Mouse (Mus musculus): ENCODE data around the gene Inafm2.

Gene Inafm2

GRCm38 (mm10) chr2:118726873-118727272 lies 18.7 kb upstream of the Inafm2 start:
- DNase-seq (ENCODE audit: low read depth, low spot score): no peak

DNA sequence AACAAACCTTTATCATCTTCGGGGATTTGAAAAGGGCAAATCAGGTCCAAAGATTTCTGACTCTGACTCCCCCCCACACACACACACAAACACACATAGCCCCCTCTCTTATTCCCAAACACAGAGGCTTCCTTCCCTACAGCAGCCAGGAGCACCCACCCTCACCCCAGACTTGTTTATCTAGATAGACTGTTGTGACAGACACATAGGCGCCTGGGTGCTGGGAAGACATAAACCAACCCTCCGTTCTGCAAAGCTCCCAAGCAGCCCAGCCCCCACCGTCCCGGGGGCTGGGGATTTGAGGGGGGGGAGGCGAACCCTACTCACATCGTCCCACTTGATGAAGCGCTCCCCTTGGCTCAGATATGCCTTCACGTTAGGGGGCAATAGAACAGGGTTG lies 17.6 kb upstream of the Inafm2 start:
- DNase-seq (ENCODE audit: low read depth, low spot score): no peak

- DNase-seq (ENCODE audit: low read depth, low spot score): no peak
Measured at GRCm38 (mm10) chr2:118728337-118728736, 17.2 kb upstream of the Inafm2 start, which contains the start of gene Plcb2. Plcb2 (minus strand) TSS chr2:118728438.

DNA sequence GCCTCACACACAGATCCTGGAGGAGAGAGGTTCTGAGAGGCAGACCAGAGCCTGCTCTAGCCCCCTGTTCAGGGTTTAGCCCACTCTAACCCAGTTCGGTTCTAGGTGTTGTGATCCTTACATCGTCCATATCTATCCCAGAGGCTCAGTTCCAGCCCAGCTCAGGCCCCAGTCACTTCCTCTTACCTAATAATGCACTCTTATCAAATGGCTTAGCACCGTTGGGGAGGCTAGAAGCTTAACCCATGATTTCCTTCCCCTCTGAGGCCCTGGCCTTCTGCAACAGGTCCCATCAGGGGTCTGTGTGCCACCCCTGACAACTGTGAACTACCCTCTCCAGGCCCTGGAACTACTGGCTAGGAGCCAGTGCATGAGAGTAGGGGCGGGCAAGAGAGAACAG lies 16.4 kb upstream of the Inafm2 start:
- no peak for DNase-seq (ENCODE audit: low read depth, low spot score)

DNA sequence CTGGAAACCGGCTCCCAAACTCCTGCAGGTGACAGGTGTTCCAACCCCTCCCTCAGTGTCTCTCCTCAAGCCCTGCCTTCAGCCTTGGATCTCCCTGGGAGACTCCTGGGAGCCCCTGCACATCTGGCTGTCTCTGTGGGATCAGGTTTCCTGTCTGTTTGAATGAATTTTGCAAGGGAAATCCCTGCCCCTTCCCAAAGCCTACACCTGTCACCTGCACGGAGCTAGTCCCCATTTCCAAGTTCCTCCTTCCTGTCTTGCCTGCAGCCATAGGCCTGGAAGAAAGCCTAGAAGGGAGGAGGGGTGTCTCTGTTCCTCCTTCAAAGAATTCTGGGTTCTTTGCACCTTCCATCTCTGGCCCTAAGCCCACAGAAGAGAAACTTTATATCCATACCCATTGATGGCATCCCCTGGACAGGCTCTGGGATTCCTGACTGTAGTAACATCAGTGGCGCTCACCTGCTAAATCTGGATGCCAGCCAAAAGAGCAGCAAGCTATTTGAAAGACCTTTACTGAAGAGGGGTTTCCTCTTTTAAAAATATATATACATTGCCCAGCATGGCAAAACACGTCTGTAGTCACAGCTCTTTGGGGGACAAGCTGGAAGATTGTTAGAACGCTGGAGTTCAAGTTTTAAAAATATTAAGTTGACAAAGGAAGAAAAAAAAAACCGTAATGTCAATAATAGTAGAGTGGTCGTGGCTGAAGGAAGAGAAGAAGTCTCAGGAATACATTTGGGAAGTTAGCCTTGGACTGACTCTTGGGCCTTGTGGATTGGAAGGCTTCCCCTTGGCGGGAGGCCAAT lies 15.5 kb upstream of the Inafm2 start:
- no peak for DNase-seq (ENCODE audit: low read depth, low spot score)

GRCm38 (mm10) chr2:118730622-118730915 lies 15.0 kb upstream of the Inafm2 start:
- DNase-seq (ENCODE audit: low read depth, low spot score): peak; percentile 64

DNA sequence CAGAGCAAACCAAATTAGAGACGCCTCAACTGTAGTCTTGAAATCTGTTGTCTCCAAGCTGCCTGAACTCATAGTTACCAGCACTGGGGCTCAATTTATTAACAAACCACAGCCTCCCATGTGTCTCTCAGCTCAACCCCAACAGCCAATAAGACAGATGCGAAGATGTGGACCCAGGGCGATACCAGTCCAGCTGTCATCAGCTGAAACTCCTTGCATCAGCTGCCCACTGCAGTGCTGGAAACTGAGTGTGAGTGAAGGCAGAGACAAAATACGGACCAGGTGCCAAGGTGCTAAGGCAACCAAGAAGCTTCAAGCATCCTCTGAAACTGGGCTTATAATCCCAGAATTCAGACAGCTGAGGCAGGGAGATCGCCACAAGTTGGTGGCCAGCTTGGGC lies 13.6 kb upstream of the Inafm2 start:
- DNase-seq (ENCODE audit: low read depth, low spot score): no peak

- DNase-seq (ENCODE audit: low read depth, low spot score): no peak
Measured at GRCm38 (mm10) chr2:118733341-118733740, 12.2 kb upstream of the Inafm2 start.

DNA sequence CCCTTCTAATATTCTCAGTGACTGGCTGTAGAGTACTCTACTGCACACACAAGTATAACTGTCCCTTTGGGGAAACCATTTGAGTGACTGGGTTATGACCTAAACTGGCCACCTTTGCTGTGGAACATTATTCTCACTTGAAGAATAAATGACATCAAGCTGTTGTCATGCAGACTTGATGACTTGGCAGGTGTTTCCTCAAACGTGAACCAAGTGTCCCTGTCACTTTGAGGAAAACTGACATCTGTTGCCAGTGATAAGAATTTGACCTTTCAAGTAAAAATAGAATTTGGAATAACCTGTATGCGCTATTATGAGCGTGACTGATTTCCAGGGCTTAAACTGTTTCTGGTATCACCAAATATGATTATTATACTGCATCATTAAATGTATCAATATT lies 5.2 kb upstream of the Inafm2 start:
- DNase-seq (ENCODE audit: low read depth, low spot score): no peak

- DNase-seq (ENCODE audit: low read depth, low spot score): no peak
Measured at GRCm38 (mm10) chr2:118741183-118741582, 4.4 kb upstream of the Inafm2 start.

DNA sequence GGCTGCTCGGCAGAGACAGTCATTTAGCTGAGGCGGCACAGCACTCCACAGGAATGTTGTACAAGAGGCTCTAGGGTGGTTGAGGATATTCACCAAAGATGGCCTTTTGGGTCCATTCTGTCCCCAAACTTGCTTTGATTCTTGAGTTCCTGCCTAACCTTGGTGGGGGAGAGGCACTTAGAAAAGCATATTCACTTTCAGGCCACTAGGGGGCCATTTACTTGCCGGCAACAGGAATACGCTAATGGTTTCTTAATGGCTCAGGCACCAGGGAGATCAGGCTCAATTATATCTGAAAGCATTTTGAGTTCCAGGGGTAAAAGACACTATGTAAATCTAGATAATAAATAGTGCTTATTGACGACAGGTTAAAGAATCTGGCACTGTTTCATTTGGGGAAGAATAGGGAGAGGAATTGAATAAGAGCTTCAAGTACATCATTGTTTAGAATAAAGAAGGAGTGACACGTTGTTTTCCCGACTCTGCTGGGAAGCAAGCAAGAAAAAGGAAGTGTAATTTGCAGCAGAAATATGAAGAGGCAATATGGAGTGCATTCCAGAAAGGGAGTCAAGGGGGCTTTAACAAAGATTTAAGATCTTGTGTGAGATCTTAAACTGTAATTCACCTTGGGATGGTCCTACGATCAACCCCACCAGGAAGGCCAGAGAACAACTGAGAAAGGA lies 2.2 kb upstream of the Inafm2 start:
- DNase-seq (ENCODE audit: low read depth, low spot score): peak; percentile 82

- DNase-seq (ENCODE audit: low read depth, low spot score): no peak
Measured at GRCm38 (mm10) chr2:118744621-118745020, 937 bp upstream of the Inafm2 start.

DNA sequence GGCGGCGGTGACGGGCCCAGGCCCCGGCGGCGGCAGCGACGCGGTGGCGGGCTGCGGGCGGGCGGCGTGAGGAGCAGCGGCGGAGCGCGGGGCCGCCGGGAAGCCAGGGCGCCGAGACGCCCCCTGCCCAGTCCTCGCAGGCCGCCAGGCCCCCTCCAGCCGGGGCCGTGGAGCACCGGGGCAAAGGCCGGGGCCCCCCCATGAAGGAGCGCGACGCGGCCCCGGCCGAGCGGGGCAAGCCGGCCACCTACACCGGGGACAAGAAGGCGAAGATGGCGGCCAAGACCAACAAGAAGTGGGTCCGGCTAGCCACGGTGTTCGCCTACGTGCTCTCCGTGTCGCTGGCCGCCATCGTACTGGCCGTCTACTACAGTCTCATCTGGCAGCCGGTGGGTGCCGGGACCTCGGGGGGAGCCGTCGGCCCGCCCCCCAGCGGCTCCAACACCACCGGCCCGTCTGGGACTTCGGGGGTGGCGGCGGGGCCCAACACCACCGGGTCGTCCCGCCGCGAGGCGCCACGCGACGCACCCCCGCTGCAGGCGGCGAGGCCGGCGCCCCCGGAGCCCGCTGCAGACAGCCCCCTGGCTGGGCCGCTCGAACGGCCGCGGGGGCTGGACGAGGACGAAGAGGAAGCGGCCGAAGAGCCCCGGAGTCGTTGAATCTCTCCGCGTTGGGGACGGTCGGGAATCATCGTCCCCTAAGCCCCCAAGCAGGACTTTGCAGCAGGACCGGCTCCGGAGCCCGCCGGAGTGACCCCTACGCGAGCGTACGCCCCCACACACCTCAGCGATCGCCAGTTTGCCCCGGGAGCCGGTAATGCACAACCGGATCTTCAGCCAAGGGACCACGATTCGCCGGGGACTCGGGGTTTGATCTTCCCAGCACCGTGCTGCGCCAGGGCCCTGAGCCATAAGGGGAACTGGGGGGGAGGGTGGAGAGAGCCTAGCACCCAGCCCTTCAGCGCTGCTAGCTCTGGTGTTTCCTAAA lies 650 bp downstream of the Inafm2 start:
- peak; percentile 48 for DNase-seq (ENCODE audit: low read depth, low spot score)

GRCm38 (mm10) chr2:118747301-118747960 lies 1.9 kb downstream of the Inafm2 start:
- DNase-seq (ENCODE audit: low read depth, low spot score): peak; percentile 60

- DNase-seq (ENCODE audit: low read depth, low spot score): no peak
Measured at GRCm38 (mm10) chr2:118749341-118749884, 3.9 kb downstream of the Inafm2 start.

DNA sequence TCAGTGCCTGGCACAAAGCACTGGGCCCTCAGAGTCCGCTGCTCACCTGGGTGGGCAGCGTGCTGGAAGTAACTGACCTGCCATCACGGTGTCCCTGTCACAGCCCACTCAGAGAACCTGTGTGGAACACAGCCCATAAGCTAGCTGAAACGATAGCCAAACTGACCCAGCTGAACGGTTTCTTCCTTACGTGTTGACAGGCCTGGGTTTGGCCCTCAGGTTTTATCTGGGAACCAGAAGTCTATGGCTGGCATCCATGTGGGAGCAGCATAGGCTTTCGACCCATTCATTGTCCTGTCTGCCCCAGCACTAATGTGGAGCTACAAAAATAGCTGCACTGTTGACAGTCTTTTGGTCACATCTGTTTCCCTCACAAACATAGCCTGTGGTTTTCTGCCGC lies 4.9 kb downstream of the Inafm2 start:
- DNase-seq (ENCODE audit: low read depth, low spot score): no peak

DNA sequence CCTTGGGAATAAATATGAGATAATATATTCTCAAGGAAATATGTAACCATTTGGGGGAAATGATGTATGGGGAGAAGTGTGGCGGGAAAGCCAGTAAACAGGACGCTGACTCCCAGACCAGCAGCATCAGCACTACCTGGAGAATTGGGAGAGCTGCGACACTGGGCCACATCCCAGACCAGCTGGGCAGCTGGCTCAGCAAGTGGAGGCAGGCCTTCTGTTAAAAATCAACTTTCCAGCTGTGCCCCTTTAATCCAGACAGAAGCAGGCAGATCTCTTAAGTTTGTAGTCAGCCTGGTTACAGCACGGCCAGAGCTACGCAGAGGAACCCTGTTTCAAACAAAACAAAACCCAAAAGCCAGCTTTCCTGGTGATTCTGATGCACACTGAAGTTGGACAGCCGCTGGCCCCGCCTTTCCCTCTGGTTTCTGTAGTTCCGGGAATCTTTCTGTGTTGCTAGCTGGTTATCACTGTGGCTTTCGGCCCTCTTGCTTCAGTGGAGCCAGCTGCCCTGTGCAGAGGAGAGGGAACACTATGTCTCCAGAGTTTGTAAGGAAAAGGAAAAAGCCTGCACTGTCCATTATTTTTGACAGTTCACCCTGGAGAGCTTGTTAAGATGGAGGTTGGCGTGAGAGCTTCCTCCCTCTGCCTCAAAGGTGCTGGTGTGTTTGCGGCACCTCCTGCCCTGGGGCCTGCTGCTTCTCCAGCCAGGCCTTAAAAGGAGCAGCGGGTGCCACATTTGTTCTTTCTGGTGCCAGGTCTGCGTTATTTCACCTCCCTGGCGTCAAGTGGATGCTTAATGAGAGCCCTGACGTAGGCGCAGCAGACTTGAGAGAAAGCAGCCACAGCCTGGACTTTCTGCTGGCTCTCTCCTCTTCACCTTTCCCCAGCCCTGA lies 6.6 kb downstream of the Inafm2 start:
- DNase-seq (ENCODE audit: low read depth, low spot score): no peak

GRCm38 (mm10) chr2:118752792-118753108 lies 7.2 kb downstream of the Inafm2 start:
- no peak for DNase-seq (ENCODE audit: low read depth, low spot score)

DNA sequence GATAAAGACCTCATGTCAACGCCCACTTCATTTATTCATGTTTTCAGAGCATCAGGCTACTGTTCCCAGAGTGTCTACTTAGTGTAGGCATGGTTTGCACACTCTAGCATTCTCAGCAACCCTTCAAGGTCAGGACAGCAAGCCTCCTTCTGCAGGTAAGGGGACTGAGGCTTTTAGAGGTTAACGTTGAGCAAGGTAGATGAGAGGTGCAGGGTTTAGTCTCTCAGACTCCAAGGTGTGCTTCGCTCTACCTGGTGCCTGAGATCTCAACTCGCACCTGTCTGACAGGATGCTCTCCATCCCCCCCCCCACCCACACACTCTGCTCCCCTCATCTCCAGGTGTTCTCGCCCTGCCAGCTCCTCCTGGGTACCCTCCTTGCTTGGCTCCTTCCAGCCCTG lies 8.6 kb downstream of the Inafm2 start:
- no peak for DNase-seq (ENCODE audit: low read depth, low spot score)

DNA sequence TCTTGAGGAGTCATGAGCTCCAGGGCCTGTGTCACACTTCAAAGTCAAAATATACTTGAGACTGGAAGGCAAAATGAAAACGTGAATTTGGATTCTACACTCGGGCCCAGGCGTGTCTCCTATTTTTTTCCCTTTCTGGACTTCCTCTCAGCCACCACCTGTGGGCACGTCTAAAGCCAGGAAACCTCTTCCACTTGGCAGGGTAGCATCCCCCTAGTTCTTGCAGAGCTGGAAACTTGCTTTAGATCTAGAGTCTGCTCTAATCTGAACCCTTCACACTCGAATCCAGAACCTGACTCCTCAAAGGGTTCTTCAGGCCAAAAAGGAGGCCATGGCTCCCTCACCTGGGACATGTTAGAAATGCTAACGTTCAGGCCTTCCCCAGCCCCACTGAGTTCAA lies 9.8 kb downstream of the Inafm2 start:
- DNase-seq (ENCODE audit: low read depth, low spot score): no peak

Measured in 3T3-L1 (cell line).